Mouse (Mus musculus): ENCODE measurements around the gene Ripk4. TPM values are rescaled to one million over a fixed set of nuclear protein-coding genes. Genes with fewer than 3 reads are reported as not detected.

Ripk4 gene
- total and polyA plus RNA-seq, 3 experiments = not detected

DNA sequence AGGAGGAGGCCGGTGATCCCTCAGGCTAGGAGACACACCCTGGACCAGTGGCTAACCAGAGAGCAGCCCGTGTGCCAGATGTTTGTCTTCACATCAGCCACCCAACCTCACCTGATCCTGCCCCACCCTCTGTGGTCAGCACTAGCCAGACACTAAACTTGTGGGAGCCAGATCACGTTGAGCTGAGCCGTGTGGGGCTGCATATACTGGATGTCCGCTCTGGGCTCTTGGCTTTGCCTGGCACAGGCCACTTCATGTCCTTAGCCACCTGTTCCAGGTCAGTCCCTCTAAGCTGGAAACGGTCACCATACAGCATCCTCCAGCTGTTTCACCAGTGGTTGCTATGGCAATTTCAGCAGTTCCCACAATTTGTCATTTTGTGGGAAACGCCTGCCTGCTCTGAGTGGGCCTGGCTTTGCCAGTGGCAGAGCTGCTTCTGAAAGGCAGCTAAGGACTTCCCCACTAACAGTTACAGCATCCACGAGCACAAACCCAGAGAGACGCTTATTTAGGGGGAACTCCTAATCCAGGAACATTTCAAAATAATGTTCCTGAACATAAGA is 28.7 kb downstream of the Ripk4 start:
- Histone ChIP-seq H3K4me1 (ENCODE audit: control insufficient read depth in 1 of 2, insufficient read depth in 2 of 2, low read length in 2 of 2) (no peaks in the 10 kb centered on the region), H3K9ac (ENCODE audit: control insufficient read depth, low read depth, low read length, poor library complexity, severe bottlenecking) (no peak overlapping the region), H3K4me3 (ENCODE audit: control insufficient read depth in 1 of 2, insufficient read depth in 1 of 2, low read depth in 2 of 2, low read length in 2 of 2) (no peak overlapping the region), H3K36me3 (ENCODE audit: control insufficient read depth in 1 of 2, insufficient read depth in 2 of 2, low read length in 2 of 2) (no peaks in the 10 kb centered on the region), H3K9me3 (replicated peaks; ENCODE audit: insufficient read depth, low read length) (no peaks in the 10 kb centered on the region), H3K27ac (ENCODE audit: control insufficient read depth, low read depth, low read length) (no peak overlapping the region), H3K79me2 (ENCODE audit: control insufficient read depth, insufficient read depth, low read length, poor library complexity) (no peaks in the 10 kb centered on the region), H3K27me3 (ENCODE audit: control insufficient read depth in 1 of 2, insufficient read depth in 2 of 2, low read length in 2 of 2) (peaks cover 0 to 2% of the 10 kb centered on the region in 2 experiments; a peak in 2 of 4 replicates)
- no peak for TF ChIP-seq MAFK (IDR thresholded peaks at IDR 0.05; ENCODE audit: borderline replicate concordance, low read depth, low read length)
- TF ChIP-seq GABPA (IDR thresholded peaks at IDR 0.05; ENCODE audit: low read depth, low read length) = no peak
- TF ChIP-seq MYC (IDR thresholded peaks at IDR 0.05; ENCODE audit: low read depth, low read length) = no peak
- TF ChIP-seq KAT2A (conservative IDR thresholded peaks at IDR 0.05; ENCODE audit: low read depth, low read length) = no peak
- no peak for TF ChIP-seq UBTF (IDR thresholded peaks at IDR 0.05; ENCODE audit: borderline replicate concordance, insufficient read depth, low read depth, low read length)
- TF ChIP-seq TAL1 (IDR thresholded peaks at IDR 0.05; ENCODE audit: low read length) = no peak
- no peak for TF ChIP-seq NELFE (IDR thresholded peaks at IDR 0.05; ENCODE audit: low read depth, low read length)
- no peak for TF ChIP-seq SIN3A (IDR thresholded peaks at IDR 0.05; ENCODE audit: low read length)
- TF ChIP-seq TCF12 (IDR thresholded peaks at IDR 0.05; ENCODE audit: low read depth, low read length) = no peak
- TF ChIP-seq ZKSCAN1 (IDR thresholded peaks at IDR 0.05; ENCODE audit: low read depth, low read length) = no peak
- TF ChIP-seq CHD2 (IDR thresholded peaks at IDR 0.05; ENCODE audit: low read length) = no peak
- no peak for TF ChIP-seq MAX (IDR thresholded peaks at IDR 0.05; ENCODE audit: low read length)
- TF ChIP-seq RCOR1 (IDR thresholded peaks at IDR 0.05; ENCODE audit: low read depth, low read length) = no peak
- TF ChIP-seq USF2 (IDR thresholded peaks at IDR 0.05; ENCODE audit: borderline replicate concordance in 1 of 2, insufficient read depth in 1 of 2, low read depth in 1 of 2, low read length in 2 of 2) = no peak
- no peak for TF ChIP-seq POLR2AphosphoS5 (IDR thresholded peaks at IDR 0.05; ENCODE audit: borderline replicate concordance, low read depth, low read length)
- TF ChIP-seq ZNF384 (IDR thresholded peaks at IDR 0.05; ENCODE audit: low read depth, low read length) = no peak
- DNase-seq (ENCODE audit: low read depth, low spot score) = no peak

GRCm38 (mm10) chr16:97733599-97733998 is 30.0 kb downstream of the Ripk4 start:
- Histone ChIP-seq H3K36me3 (ENCODE audit: control insufficient read depth in 1 of 2, insufficient read depth in 2 of 2, low read length in 2 of 2) (no peaks in the 10 kb centered on the region), H3K9ac (ENCODE audit: control insufficient read depth, low read depth, low read length, poor library complexity, severe bottlenecking) (no peak overlapping the region), H3K27me3 (ENCODE audit: control insufficient read depth in 1 of 2, insufficient read depth in 2 of 2, low read length in 2 of 2) (peaks cover 0 to 5% of the 10 kb centered on the region in 2 experiments; a peak in 3 of 4 replicates), H3K9me3 (replicated peaks; ENCODE audit: insufficient read depth, low read length) (no peaks in the 10 kb centered on the region), H3K4me1 (ENCODE audit: control insufficient read depth in 1 of 2, insufficient read depth in 2 of 2, low read length in 2 of 2) (no peaks in the 10 kb centered on the region), H3K4me3 (ENCODE audit: control insufficient read depth in 1 of 2, insufficient read depth in 1 of 2, low read depth in 2 of 2, low read length in 2 of 2) (no peak overlapping the region), H3K79me2 (ENCODE audit: control insufficient read depth, insufficient read depth, low read length, poor library complexity) (no peaks in the 10 kb centered on the region), H3K27ac (ENCODE audit: control insufficient read depth, low read depth, low read length) (no peak overlapping the region)
- DNase-seq (ENCODE audit: low read depth, low spot score) = no peak
- TF ChIP-seq POLR2AphosphoS2 (IDR thresholded peaks at IDR 0.05; ENCODE audit: low read length) (no peak), KAT2A (conservative IDR thresholded peaks at IDR 0.05; ENCODE audit: low read depth, low read length) (no peak), RAD21 (IDR thresholded peaks at IDR 0.05; ENCODE audit: low read depth, low read length) (no peak)
